Mouse (Mus musculus) erythroblast, embryonic 14.5 days (primary cell): ENCODE measurements around the gene Arhgap32.

Source experiments
- GATA1 ChIP-seq: IDR thresholded peaks from 2 replicates; pipeline ENCODE4 v1.6.1; 2012; ENCODE audit warnings: low read length, inconsistent platforms, mixed read lengths
- TAL1 ChIP-seq: IDR thresholded peaks from 3 replicates; pipeline ENCODE4 v1.6.1; 2012; ENCODE audit warnings: low read length, inconsistent platforms, mixed read lengths

DNA sequence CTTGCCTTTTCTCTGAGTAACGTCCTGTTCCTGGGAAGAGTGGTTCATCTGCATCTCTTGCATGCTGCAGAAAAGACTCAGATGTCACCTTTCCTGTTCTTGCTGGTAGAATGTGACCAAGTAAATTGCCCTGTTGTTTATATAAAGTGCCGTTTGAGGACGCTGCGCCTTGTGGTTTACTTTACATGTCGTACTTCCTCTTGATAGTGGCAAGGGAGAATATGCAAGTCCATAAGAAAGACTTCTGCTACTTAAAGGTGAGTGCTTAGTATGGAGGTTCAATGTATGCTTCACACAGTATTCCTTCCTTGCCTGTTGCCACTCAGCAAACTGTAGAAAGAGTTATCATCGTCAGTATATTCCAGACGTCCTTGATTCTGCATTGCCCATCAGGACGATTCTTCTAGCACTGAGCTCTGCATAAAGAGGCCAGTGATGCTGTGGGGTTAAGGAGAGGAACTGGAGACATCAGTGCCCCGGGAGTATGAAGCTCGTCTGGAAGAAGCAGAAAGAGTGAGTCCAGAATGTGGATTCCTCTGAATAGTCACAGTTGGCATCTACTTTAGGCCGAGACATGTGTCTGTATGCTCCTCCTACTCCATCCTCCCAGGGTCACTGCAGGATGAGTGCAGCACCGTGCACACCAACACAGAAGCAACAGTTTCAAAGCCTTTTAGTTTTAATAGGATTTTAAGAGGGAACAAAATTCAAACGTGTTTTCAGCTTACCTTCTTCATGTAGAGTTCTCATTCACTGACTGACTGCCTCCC, 21.4 kb upstream of the Arhgap32 start:
- TF ChIP-seq TAL1 = no peak
- no peak for TF ChIP-seq GATA1
